Mouse (Mus musculus): ENCODE results near the gene Ube2o.

GRCm38 (mm10) chr11:116548780-116549179, 32.5 kb downstream of the Ube2o start:
- TF ChIP-seq POLR2A (IDR thresholded peaks at IDR 0.05; ENCODE audit: low read depth, low read length) (no peak), CTCF (IDR thresholded peaks at IDR 0.05; ENCODE audit: extremely low read depth, insufficient read length, insufficient replicate concordance, low read depth, low read length) (no peak)

Data from small intestine, adult 2 months (tissue).